Mouse (Mus musculus) kidney, postnatal 36 days (tissue): ENCODE measurements around the gene Dlgap4.

Experiments used
- DNase-seq, 2 experiments: peaks; one replicate each; pipeline ENCODE4 v3.0.0; 2021 to 2022; ENCODE audit warnings: mixed read lengths in 2 of 2

The Dlgap4 gene

DNA sequence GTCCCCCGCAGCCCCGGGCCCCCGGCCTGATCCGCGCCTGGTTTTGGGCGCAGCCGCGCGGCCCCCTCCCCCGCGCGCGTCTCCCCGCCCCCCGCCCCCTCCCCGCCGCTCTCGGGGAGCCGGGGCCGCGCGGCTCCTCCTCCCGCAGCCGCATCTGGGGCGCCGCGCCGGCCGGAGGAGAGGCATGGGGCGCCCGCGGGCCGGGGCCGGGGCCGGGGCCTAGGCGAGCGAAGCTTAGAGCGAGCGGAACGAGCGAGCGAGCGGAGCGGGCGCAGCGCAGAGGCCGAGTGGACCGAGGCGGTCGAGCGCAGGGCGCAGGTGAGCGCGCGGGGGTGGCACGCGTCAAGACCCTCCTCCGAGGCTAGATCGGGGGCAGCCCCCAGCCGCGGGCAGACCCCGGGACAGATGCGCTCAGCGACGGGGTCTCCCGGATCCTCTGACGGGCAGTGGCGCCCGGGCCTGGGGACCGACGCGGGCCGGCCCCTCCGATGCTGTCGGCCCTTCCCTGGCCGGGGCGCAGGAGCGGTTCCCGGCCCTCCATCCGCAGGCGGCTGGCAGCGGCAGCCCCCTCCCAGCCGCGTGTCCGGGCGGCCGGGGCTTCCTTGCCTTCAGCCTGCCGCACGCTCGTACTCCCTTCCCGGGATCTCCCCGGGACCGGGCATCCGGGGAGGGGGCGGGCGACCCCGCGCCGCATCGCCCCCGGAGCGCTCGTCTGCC is at the start of gene Dlgap4:
Gene Dlgap4, plus strand, starts transcription at position 165 of the 717 bp plus-strand sequence.
- peak in 1 of 2 experiments; percentile 41 for DNase-seq

DNA sequence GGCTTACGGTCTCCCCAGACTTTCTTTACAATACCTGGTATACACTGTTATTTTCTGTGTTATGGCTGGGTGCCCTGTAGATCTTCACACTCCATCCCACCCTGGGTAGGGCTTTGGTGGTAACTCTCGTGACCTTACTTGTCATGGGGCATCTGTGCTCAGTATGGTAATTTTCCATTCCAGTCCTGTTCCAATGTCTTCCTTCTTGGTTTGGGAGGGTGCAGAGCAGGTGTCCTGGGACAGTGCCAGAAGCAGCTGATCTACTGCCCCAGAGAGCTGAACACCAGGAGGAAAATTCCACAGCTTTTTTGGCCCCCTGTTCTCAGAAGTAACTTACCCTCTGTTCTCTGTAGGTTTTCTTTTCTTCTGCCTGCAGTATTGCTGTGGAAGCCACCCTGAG is 47.0 kb upstream of the Dlgap4 start:
- DNase-seq = peak; percentile 24

DNA sequence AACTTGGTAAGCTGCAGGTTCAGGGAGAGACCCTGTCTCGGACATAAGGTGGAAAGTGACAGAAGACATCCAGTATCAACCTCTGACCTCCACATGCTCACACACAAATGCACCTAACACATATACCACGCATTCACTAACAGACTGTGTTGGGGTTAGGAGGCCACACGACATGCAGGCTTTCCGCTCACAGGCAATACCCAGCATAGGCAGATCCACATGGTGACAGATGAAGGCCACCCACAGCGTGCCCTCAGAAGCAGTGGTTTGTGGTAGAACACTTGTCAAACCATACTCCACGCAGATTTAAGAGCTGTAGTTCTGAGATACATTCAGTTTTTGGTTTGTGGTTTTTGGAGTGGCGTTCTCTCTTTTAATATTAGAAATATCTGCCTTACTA is 44.9 kb upstream of the Dlgap4 start:
- DNase-seq = no peak

DNA sequence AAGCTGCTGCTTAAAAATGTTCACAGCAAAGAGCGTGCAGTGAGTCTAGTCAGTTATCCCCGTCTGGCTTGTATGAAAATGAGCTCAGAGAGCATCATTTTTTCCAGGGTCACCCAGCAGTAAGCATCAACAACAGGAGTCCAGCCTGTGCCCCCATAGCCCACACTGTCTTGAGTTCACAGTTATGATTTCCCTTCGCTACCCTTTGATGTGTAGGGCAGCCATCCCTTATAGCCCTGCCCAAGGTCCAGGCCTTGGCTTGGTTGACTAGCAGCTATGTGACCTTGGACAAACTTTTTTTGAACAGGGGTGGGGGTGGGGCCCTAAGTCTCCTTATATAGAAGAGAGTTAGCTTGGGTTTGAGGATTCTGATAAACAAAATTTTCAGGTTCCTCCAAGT is 44.2 kb upstream of the Dlgap4 start:
- no peak for DNase-seq

DNA sequence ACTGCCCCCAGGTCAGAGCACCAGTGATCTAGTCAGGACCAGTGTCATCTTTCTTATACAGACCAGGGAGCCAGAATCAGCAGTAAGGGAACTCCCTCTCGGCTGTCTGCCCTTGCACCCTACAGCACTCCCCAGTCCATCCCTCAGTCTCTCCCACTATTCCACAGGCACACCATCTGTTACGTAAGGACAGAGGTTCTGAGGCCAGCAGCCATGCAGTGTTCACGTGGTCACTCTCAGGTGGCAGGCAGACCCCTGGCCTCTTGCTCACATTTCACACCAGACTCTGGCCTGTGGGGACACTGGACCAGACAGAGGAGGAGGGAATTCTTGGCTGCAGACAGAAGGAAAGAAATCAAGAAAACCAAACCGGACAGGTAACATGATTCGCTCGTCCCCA is 42.0 kb upstream of the Dlgap4 start:
- DNase-seq = peak; percentile 24 to 73

DNA sequence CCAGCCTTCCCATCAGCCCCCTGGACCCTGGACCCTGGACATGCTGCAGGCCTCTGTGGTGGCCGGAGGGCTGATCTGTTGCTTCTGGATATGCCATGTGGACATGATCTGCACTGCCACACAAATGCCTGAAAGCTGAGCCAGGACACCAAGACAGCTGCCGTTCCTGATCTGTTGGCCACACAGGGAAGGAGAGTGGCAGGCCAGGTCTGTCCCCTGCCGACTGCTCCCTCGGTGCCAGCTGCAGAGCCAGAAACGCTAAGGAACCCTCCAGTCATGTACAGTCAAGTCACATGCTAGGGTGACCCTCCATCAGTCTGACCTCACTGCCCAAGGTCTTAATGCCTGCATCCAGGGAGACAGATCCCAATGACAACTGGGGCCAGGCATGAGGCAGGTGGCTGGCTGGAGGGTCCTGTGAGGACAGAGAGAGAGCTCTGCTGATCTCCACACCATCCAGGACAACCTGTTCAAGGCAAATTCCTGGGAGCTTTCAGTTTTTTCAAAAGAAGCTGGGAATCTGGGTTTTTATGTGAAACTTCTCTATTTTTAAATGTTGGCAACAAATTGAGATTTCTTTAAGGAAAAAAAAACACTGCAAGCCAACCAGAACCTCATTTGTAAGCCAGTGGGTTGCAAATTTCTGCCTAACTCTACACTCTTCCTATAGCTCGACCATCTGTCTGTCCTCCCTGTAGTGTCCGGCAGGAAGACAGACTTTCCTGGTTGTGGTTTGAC is 36.5 kb upstream of the Dlgap4 start:
- no peak for DNase-seq

DNA sequence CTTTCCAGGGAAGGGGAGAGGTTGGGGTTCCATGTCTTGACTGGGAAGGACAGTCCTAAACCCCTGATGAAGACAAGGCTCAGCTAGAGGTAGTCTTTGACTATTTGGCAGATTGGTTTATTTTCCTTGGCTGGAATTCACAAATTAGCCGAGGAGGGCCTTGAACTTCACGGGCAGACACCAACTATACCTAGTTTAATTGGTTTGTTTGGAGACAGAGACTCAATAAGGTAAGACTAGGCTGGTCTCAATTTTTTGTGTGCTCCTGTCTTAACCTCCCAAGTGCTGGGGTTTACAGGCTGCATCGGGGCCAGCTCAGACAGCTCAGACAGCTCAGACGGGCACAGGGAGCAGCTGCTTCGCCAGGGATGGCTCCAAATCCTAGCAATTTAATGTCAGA is 33.0 kb upstream of the Dlgap4 start:
- DNase-seq = no peak

DNA sequence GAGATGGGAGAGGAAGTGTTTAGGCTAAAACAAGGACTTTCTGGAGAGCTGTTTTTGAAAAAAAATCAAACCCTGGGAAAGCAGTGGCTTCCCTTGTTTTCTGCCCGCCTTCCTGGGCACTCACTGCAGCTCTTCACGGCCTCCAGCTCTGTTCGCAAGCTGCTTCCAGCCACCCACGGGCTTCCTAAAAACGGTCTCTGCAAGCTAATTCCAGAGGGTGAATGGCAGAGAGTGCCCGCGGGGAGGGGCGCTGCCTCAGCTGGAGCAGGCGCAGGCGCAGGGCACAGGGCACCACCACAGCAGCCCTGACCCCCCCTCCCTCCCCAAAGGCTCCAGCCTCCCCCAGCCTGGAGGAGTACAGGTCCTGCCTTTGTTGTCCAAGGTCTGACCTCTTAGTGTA is 32.3 kb upstream of the Dlgap4 start:
- DNase-seq = no peak

DNA sequence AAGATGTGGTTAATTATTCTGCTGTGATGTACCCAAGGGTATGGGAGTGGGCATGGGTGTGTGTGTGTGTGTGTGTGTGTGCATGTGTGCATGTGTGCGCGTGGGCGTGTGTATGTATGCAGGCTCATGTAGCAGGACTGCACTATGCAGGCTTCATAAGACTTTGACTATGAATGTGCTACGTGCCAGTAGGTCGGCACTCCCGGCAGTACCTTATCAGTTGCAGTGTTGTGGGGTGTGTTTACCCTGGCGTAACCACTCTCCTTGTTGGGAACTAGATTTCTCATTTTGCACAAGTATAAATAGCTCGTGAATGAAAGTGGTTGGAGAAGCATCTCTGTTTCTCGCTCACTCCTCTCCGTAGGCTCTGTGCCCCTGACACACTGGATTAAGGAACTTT is 30.6 kb upstream of the Dlgap4 start:
- no peak for DNase-seq

DNA sequence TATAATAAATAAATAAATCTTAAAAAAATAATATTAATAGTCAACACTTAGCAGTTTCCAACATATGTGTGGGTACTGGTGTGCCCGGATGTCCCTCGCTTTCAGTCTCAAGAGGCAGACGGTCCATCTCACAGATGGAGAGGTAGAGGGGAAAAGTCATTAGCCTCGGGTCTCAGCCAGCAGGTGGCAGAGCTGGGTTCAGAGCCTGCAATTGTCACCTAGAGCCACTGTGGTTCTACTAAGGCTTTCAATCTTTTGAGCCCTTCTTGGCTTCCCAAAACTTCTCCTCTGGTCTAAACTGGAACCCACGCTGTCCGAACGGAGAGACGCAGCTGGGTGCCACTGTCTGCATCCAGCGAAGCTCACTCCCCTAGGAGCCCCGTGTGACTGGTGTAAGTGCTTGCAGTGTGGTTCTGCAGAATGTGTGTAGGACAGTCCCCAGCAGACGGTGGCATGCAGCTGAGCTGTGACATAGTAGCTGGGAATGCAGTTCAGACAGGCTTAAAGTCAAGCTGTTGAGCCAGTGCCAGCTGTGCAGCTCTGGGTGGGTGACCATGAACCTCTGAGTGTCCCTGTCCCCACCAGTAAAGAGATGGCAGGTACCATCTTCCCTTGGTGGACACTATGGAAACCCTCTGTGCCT is 29.2 kb upstream of the Dlgap4 start:
- peak in 1 of 2 experiments; percentile 49 for DNase-seq

DNA sequence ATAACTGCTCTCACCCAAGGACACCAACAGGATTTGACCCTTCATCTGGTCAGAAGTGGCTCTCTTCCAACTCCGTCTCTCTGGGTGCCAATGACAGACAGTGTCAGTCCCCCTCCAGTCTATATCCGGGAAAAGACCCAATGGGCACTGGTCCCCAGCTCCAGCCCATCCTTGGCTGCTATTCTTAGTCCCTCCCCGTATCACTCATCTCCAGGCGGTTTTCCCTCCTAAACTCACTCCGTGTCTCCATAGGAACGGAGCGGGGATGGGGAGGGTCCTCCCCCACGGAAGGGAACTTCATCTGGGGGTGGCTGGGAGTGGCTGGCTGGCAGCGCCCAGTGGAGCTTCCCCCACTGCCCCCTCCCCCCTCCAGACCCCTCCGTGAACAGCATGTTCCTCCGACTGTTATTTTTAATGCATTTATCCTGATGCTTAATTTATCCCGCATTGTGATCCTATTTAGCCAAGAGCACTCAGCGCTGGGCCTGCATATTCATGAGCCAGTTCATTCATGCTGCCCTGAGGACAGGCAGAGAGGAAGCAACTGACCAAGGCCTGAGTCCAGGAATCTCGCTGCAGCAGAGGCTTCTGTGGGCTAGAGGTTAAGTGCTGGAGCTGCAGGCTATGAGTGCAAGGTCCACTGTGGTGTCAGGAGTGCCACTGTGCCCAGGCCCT is 28.6 kb upstream of the Dlgap4 start:
- DNase-seq = peak; percentile 57 to 74

DNA sequence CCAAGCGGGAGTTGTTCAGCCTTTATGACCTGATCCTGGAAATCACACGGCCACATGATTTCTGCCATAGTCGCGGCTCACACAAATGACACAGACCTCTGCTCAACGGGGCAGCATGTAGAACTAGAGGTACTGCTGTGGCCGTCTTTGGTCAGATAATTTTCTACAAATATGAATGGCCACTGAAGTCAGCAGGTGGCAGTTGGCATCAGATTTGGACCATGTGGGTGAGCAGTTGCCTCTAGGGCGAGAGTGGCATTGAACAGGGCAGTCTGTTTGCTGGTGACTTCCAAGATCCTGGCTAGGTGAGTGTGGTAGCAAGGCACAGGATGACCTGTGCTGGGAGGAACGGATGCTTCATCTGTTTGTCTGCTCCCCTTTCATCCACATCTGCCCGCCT is 24.0 kb upstream of the Dlgap4 start:
- no peak for DNase-seq

DNA sequence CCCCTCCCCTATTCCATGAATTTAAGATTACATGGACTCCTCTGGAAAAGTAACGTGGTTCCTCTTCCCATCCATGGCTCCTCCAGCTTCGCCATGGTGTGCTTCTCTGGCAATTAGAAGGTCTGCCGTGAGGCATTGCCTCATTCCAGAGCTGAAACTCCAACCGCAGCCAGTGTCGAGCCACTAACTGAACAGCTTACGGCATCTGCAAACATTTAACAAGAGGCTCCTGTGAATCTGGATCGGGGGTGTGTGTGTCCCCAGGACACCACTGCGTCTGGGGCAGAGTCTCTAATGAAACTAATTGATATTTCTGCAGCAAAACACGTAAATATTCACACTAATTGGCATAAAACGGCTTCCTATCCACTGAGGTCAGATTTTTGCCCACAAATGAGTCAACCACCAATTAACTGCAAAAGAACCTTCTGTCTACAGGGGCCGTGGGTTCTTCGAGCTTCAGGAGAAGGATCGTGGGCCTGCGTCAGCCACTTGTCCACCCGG is 18.5 kb upstream of the Dlgap4 start:
- DNase-seq = no peak

DNA sequence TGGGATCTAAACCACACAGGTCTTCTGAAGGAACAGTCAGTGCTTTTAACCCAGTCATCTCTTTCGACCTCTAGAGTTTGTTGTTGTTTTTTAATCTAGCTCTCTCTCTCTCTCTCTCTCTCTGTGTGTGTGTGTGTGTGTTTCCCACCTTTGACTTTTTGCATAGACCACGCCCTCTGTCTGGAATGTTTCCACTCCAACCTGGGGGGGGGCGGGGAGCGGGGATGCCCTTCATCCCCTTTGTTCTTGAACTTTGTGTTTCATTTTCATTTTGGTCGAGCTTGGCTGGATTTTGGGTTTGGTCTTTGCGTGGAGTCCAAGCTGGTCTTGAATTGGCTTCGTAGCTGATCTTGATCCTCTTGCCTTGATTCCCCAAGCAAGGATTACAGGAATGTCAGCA is 10.9 kb upstream of the Dlgap4 start:
- no peak for DNase-seq

DNA sequence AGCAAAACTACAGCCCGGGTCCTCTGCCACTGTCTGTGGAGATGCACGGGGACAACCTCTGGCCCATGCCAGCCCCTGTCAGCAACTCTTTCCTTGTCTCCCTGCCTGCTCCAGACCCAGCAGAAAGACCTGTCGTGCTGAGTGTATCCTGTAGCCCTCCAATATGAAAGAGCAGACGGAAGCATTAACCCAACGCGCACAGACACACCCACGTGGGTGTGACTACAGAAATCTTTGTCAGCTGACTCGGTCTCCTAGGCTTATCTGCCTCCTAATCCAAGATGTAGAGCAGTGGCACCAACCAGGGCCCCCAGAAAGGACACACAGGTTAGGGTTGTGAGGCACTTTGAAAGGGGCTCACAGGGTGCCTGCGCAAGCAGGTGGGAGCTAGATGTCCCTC is 9.8 kb upstream of the Dlgap4 start:
- no peak for DNase-seq

DNA sequence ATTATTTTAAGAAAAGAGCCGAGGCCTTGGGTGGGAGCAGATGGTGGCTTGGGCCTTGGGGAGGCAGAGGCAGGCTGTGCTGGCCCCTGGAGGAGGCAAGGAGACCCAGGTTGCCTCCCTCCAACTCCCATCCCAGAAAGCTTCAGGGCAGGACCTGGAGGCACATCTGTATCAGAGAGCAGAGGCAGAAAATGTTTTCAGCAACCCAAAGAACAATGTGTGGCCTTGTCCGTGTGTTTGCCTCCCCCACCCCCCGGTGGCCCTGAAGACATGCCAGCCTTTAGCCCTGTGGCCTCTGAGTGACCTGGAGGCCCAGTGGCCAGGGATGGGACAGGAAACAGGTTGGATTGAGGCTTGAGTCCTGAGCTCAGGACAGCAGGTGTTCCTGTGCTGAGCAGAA is 8.4 kb upstream of the Dlgap4 start:
- no peak for DNase-seq

DNA sequence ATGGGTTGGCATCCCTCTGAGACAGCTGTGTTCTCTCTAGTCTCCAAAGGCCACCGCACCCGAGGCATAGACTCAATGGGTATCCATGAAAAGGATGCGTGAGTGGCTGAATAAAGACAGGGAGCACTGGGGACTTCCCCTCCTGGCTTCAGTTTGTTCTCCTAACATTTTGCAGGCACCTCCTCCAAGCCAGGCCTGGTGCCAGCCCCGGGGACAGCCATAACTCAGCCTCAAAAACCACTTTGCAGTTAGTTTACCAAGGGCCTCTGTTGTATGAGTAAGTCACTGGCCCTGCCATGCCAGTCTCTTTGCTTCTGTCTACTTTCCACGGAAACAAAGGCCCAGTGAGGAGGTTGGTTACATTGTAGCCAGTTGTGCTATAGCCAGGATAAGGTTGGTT is 7.5 kb upstream of the Dlgap4 start:
- no peak for DNase-seq

DNA sequence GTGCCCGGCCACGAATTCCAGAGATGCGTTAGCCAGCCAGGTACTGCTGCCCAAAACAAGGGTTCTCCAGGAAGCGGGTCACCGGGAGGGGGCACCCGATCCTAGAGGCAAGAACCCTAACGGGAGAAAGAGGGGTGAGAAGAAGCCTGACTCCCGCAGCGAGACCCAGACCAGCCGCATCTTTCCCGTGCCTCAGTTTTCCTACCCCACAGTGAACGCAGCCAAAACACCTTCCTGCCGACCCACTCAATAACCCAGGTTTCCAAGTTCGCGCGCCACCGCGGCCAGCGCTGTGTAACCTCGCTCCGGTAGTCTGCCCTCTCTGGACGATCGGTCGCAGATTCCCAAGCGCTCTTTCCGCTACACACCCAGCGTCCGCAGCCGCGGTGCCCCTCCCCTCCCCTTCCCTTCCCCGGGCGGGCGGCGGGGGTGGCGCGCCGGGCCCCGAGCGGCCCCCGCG is 394 bp upstream of the Dlgap4 start:
- DNase-seq = peak; percentile 29 to 78

DNA sequence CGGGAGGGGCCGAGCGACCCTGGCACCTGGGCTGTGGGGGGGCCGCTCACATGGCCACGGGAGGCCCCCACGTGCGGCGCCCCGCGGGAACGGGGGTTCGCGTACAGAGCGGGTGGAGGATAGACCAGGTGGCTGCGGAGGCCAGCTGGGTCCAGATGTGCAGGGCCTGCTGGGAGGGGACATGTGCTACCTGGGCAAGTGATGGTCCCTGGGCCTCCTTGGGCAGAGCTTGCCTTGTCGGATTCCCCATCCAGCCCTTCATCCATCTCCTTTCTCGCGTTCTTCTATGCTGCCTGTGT is 702 bp downstream of the Dlgap4 start:
- no peak for DNase-seq

DNA sequence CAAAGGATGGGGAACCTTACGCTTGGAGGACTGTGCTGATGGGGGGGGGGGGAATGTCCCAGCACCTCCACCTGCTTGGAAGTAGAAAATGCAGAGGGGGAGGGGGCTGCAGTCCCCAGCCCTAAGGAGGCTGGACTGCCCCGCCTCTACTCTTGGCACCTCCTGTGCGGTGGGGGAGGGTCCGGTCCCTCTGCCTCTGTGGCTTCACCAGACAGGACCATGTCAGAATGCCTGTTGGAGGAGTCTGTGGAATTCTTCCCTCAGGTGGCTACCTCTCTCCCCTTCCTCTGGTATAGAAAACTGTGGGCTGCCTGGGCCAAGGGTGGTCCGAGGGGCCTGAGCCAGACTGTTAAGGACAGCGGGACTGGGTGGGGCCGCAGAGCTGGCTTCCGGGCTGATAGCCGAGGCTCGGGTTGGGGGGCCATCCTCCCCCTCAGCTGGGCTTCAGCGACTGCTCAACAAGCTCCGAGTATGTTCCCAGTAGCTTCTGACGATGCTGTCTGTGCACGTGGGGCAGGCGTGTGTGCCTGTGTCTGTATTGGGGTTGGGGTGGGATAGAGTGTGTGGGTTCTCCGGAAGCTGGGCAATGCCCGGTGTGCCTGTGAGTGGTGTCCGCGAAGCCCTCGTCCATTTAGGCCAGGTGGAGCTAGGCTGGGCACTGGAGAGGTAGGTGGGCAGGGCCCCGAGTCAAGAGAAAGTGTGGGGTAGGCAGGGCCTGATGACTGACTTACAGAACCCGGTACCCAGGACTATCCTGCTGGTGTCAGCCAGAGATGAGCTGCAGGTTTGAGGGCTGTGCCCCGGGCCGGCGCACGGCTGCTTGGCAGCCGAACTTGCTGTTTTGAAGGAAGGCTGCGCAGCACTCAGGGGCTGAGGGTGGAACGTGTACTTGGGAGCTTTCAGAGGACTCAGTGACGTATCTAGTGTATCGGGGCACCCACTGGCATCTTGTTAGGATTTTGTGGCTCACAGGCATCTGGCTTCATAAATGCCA is 1.5 kb downstream of the Dlgap4 start:
- no peak for DNase-seq

DNA sequence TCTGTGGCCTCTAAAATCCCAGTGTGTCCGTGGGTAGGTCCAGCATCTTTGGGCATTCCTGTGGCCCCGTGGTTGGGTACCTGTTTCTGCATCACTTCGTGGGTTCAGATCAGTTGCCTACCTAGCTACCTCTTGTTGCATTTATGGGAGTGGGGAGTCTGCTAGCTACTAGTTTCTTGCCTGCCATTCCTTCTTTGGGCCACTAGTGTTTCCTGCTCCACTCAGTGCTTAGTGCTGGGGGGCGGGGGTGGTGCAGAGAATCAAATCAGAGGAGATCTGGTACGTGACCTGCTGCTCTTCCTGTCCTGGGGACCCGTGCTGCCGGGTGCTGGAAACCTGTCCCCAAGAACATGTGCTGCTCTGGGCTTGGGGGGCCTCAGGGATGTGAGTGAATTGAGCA is 3.0 kb downstream of the Dlgap4 start:
- DNase-seq = no peak

DNA sequence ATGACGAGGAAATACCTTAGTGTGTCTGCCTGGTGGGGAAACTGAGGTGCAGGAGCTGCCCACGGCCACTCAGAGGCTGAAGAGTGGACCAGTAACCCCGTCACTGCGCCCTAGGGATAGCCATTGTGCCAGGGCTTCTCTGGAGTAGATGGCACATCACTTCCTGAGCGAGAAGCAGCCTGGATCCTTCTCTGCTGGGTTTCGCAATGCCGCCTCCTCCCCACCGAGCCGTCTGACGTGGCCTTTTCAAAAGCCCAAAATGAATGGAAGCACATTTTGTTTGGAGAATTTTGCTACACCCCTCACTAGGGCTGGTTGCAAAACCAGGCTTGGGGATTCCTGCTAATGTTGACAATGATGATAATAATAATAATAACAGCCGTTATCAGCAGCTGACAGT is 4.0 kb downstream of the Dlgap4 start:
- DNase-seq = no peak
